Mouse (Mus musculus): Measurements from ENCODE around the gene Samd4. TPM values are rescaled to one million over a fixed set of nuclear protein-coding genes. Genes with fewer than 3 reads are reported as not detected.

Gene Samd4
- total RNA-seq, 2 experiments from 2014 or later, result 57.1 to 57.9 TPM

DNA sequence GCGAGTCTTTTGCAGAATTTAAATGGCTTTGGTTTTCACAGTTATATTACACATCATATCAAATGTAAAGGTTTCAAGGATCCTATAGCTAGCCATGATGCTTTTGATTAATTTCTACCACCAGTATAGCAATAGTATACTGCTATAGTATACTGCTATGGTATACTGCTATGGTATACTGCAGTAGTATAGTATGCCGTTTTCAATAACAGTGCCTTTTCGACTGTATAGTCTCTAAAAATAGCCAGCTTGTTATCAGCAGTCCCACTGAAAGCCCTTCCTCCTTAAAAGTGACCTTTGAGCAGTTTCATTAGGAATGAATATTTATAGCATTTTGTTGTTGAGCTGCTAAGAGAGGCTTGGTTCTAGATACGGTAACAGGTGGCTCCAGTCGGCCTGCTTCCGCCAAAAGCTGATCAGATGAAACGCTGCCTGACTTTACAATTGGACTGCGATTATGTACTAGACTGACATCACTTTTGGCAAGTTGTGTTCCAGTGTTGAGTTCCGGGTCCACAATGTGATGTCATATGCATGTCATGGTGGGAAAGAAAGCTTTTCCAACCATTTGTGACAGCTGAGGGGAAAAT, 19.9 kb downstream of the Samd4 start:
- intact Hi-C loops (cut with DNase I), result no loop called here
- DNase-seq (ENCODE audit: low spot score), result no peak

DNA sequence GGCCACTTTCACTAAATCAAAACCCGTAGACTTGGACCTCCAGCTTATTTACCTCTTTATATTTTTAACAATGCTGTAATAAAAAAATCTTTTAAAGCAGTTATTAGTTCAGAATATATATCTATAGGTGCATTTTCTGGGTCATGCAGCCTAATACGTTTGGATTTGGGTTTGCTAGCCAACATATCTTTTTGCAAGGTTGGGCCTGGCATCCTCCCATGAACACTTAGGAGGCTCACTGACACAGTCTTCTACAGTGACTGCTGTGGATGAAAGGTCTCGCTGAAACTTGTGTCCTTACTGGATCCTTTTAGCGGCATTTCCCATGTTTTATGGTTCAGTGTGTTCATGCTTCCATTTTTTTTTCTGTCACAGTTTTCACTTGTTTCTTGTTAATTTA, 21.6 kb downstream of the Samd4 start:
- intact Hi-C loops (cut with DNase I), result no loop called here
- DNase-seq (ENCODE audit: low spot score), result no peak

GRCm38 (mm10) chr14:46908858-46909257, 26.2 kb downstream of the Samd4 start:
- no peak for DNase-seq (ENCODE audit: low spot score)
- intact Hi-C loops (cut with DNase I), result no loop called here

GRCm38 (mm10) chr14:46912496-46912895, 29.8 kb downstream of the Samd4 start:
- no peak for DNase-seq (ENCODE audit: low spot score)
- intact Hi-C loops (cut with DNase I), result no loop called here

DNA sequence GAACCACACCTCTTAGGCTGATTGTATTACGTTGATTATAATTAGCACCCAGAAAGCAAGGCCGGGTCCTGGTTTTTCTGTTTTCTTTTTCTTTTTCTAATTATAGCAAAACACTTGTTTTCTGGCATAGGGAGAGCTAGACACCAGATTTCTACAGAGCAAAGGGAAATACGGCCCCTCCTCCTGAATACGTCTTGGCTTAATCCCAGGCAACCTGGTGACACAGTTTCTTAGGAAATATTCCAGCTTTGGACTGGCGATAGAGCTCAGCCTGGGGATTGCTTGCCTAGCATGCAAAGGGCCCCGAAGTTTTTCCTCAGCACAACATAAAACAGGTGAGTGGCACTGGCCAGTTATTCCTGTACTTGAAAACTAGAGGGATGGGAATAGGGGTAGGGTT, 31.7 kb downstream of the Samd4 start:
- intact Hi-C loops (cut with DNase I), result no loop called here

DNA sequence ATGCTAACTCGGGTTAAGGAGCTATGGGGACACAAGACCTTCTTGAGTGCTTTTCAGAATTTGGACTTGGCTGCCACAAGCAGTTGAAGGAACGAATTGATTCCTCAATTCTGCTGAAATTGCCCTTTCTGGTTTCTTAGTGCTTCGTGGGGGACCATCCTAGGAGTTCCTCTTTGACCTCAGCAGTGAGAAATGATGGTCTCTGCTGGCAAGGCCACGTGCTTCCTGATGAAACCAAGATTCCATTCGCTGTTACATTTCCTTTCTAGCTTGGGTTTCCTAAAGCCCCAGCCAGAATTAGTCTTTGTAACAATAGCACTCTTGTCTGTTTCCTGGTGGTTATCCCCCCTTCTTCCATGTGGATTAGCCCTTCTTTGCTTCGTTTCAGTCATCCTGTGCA, 32.9 kb downstream of the Samd4 start:
- intact Hi-C loops (cut with DNase I), result no loop called here
- DNase-seq (ENCODE audit: low spot score), result no peak

More for the DNA sequence above, 31.7 kb downstream of the Samd4 start:
- DNase-seq (ENCODE audit: low spot score), result no peak

DNA sequence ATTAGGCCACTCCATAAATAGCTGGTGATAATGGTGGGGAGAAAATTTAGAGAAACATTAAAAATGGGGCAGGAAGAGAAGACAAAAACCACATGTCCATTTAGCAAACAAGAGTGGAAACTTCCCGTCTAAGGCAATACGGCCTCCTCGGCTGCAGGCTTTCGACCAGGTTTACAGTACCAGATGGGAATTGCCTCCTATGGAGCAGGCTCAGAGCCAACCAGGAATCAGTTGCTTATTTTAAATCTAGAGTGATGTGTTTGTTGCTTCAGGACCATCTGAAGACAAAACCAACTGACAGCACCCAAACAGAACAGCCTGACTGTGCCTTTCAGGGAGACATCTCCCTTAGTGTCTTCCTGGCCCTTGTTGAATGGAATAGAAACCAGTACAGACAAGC, 33.9 kb downstream of the Samd4 start:
- intact Hi-C loops (cut with DNase I), result no loop called here
- DNase-seq (ENCODE audit: low spot score), result no peak

DNA sequence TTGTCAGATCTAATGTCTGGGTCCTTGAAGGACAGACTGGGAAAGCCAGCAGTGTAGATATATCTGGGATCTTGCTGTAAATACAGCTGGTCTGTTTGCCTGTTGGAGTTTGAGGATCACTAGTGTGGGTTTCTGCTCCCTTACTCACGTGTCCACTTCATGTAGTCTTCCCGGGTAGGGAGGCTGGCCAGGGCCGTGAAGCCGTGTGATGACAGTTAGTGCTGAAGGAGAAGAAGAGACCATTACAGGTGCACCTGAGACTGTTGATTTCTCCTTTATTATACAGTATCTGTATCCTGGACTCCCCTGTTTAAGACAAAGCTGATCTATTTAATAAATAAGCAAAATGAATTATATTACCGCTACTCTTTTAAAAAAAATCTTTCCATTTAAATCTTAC, 34.5 kb downstream of the Samd4 start:
- DNase-seq (ENCODE audit: low spot score), result no peak
- intact Hi-C loops (cut with DNase I), result no loop called here

- DNase-seq (ENCODE audit: low spot score), result no peak
- intact Hi-C loops (cut with DNase I), result no loop called here
These were observed 34.9 kb downstream of the Samd4 start for GRCm38 (mm10) chr14:46917581-46917980.

DNA sequence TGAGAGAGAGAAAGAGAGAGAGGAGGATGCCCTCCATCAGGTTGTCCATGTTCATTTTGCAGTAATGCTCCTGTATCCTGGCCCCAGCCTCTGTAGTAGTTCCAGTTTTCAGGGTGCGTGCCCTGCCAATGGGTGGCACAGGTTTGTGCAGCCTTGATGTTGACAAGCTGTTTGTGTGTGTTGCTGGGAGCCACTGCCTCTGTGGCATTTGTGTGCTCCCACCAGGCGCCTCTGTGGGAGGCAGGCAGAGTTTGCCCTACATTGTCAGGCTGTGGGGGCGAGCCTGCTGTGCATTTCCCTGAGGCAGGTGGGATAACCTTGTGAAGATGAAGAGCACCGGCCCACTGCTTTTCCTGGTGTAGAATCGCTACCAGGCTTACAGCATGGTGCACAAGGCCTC, 37.8 kb downstream of the Samd4 start:
- no peak for DNase-seq (ENCODE audit: low spot score)
- intact Hi-C loops (cut with DNase I), result loop anchor here (5.0 kb wide), 1 partner anchor 33 kb away; no protein-coding TSS in a partner anchor

GRCm38 (mm10) chr14:46921178-46921975, 38.7 kb downstream of the Samd4 start:
- intact Hi-C loops (cut with DNase I), result loop anchor here (5.0 kb wide), 1 partner anchor 34 kb away; no protein-coding TSS in a partner anchor
- no peak for DNase-seq (ENCODE audit: low spot score)

- DNase-seq (ENCODE audit: low spot score), result no peak
- intact Hi-C loops (cut with DNase I), result loop anchor here (5.0 kb wide), 1 partner anchor 37 kb away; no protein-coding TSS in a partner anchor
These were observed 41.3 kb downstream of the Samd4 start for GRCm38 (mm10) chr14:46923931-46924330.

DNA sequence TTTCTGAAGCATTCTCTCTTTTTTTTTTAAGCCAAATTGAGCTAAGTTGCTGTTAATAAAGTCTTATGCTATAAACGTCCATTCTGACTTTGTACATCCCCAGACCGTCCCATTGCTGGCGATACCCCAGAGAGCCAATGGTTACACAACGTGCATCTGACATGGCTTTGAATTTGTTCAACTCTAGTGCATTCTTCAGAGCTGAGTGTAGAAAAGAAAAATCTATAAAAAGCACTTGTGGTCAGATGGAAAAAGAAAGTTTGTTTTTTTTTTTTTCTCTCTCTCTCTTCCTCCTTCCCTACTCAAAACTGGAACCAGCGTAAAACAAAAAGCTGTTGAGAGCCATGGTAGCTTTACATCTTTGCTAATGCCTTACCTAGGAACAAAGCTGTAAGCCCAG, 41.8 kb downstream of the Samd4 start:
- intact Hi-C loops (cut with DNase I), result loop anchor here (5.0 kb wide), 1 partner anchor 37 kb away; no protein-coding TSS in a partner anchor
- no peak for DNase-seq (ENCODE audit: low spot score)

DNA sequence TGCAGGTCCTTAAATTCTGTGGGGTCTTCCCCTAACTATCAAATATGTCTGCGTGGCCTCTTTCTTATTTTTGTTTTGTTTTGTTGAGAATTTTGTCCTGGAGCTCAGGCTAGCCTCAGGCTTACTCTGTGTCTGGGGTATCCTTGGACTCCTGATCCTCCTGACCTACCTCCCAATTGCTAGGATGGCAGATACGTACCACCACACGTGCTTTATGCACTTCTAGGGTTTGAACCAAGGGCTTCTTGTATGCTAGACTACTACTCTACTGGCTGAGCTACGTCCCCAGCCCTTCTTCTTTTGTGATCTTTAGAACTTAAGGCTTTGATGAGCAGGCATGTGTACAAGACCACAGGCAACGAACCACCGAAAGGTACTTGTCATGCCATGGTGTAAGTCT, 45.9 kb downstream of the Samd4 start:
- intact Hi-C loops (cut with DNase I), result no loop called here
- DNase-seq (ENCODE audit: low spot score), result no peak

DNA sequence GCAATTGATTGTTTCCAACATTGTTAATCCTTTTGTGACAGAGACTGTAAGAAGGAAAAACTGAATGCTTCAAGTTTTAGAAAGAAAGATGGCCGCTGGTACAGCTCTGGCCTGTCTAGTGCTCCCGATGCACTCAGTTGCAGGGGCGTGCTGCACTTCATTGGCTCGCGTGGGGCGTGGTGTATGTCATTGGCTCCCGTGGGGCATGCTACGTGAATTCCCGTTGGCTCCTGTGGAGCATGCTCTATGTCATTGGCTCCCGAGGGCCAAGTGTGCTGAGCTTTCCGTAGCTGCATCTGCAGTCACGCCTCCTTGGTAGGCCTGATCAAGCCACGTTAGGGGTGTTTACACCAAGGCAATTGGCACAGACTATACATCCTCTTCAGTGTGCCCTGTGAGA, 49.5 kb downstream of the Samd4 start:
- intact Hi-C loops (cut with DNase I), result no loop called here
- no peak for DNase-seq (ENCODE audit: low spot score)

GRCm38 (mm10) chr14:46932708-46933107, 50.1 kb downstream of the Samd4 start:
- intact Hi-C loops (cut with DNase I), result no loop called here
- DNase-seq (ENCODE audit: low spot score), result no peak

GRCm38 (mm10) chr14:46941077-46941476, 58.4 kb downstream of the Samd4 start:
- intact Hi-C loops (cut with DNase I), result no loop called here
- no peak for DNase-seq (ENCODE audit: low spot score)

- peak; percentile 32 for DNase-seq (ENCODE audit: low spot score)
- intact Hi-C loops (cut with DNase I), result no loop called here
These were observed 59.5 kb downstream of the Samd4 start for GRCm38 (mm10) chr14:46941896-46942812.

- intact Hi-C loops (cut with DNase I), result no loop called here
- no peak for DNase-seq (ENCODE audit: low spot score)
These were observed 61.8 kb downstream of the Samd4 start for GRCm38 (mm10) chr14:46944411-46944810.

GRCm38 (mm10) chr14:46945903-46946490, 63.3 kb downstream of the Samd4 start:
- intact Hi-C loops (cut with DNase I), result no loop called here
- no peak for DNase-seq (ENCODE audit: low spot score)
